Mouse (Mus musculus) ES-E14 (cell line): ENCODE results near the gene Kcnk15. TPM values are rescaled to one million over a fixed set of nuclear protein-coding genes. Genes with fewer than 3 reads are reported as not detected.
A peak's percentile ranks its signal among the peaks of the same experiment; 100 is the strongest.

Source experiments
- DNase-seq: peaks from one replicate; pipeline ENCODE4 v3.0.0-alpha.2; 2013; ENCODE audit warnings: low read depth, low spot score
- H3K27ac ChIP-seq: 2 replicates; pipeline ENCODE4 v1.5.1; 2012; ENCODE audit warnings: low read depth, mild to moderate bottlenecking, low read length, moderate library complexity, mixed read lengths; ENCODE audit not compliant: poor library complexity, insufficient read depth, severe bottlenecking
- H3K36me3 ChIP-seq: 2 replicates; pipeline ENCODE4 v1.6.1; 2012; ENCODE audit warnings: mild to moderate bottlenecking, low read length, moderate library complexity, mixed read lengths; ENCODE audit not compliant: control insufficient read depth, poor library complexity, insufficient read depth, severe bottlenecking
- H3K4me1 ChIP-seq, 2 experiments: fragments of 150-350 bp in 1 of 2; sonication (generic) in 1 of 2; 2 replicates each; pipeline ENCODE4 v1.6.1; 2012; ENCODE audit warnings: low read length in 2 of 2, mild to moderate bottlenecking in 1 of 2, mixed read lengths in 1 of 2; ENCODE audit not compliant: control insufficient read depth in 2 of 2, insufficient read depth in 2 of 2, poor library complexity in 1 of 2
- H3K4me3 ChIP-seq, 2 experiments: fragments of 150-350 bp in 1 of 2; sonication (generic) in 1 of 2; 2 replicates each; pipeline ENCODE4 v1.5.1; 2012; ENCODE audit warnings: low read length in 2 of 2, low read depth in 1 of 2, mild to moderate bottlenecking in 1 of 2, mixed read lengths in 1 of 2; ENCODE audit not compliant: insufficient read depth in 1 of 2, poor library complexity in 1 of 2, severe bottlenecking in 1 of 2
- H3K9ac ChIP-seq: 2 replicates; pipeline ENCODE4 v1.6.1; 2012; ENCODE audit warnings: low read depth, mild to moderate bottlenecking, low read length, mixed read lengths; ENCODE audit not compliant: poor library complexity, insufficient read depth, severe bottlenecking
- H3K9me3 ChIP-seq: fragments of 150-350 bp; sonication (generic); 2 replicates; pipeline ENCODE4 v1.6.1; 2012; ENCODE audit warnings: low read depth, mild to moderate bottlenecking, low read length; ENCODE audit not compliant: control insufficient read depth, insufficient read depth
- CHD2 ChIP-seq: IDR thresholded peaks from 2 replicates; pipeline ENCODE4 v1.6.1; 2014; ENCODE audit warnings: mild to moderate bottlenecking, low read depth, low read length, inconsistent platforms
- HCFC1 ChIP-seq: IDR thresholded peaks from 2 replicates; pipeline ENCODE4 v1.6.1; 2012; ENCODE audit warnings: low read length, inconsistent platforms, borderline replicate concordance; ENCODE audit not compliant: insufficient read depth
- MAFK ChIP-seq: IDR thresholded peaks from 2 replicates; pipeline ENCODE4 v1.6.1; 2014; ENCODE audit warnings: mild to moderate bottlenecking, low read depth, low read length, inconsistent platforms; ENCODE audit not compliant: insufficient read depth
- ZC3H11A ChIP-seq: IDR thresholded peaks from 2 replicates; pipeline ENCODE4 v1.6.1; 2012; ENCODE audit warnings: low read depth, mild to moderate bottlenecking, inconsistent platforms, low read length, borderline replicate concordance
- ZNF384 ChIP-seq: IDR thresholded peaks from 2 replicates; pipeline ENCODE4 v1.6.1; 2012; ENCODE audit warnings: low read depth, low read length, inconsistent platforms
- in situ Hi-C, 2 experiments: fragments of 600-800 bp; cut with MboI; formaldehyde crosslinking; loops; one replicate each; pipeline ENCODE4 v1.15.1; 2025; ENCODE audit warnings: low sequenced_read_pairs in 2 of 2, inconsistent platforms in 1 of 2; ENCODE audit not compliant: unreplicated experiment in 2 of 2
- total RNA-seq: library from RNA; depleted of rRNA; stranded (reverse); fragments of 300-350 nt; gene quantifications from 2 replicates; pipeline ENCODE4 v1.2.3, GENCODE M21; 2012

Gene Kcnk15
- total RNA-seq, 1 experiment: not detected

DNA sequence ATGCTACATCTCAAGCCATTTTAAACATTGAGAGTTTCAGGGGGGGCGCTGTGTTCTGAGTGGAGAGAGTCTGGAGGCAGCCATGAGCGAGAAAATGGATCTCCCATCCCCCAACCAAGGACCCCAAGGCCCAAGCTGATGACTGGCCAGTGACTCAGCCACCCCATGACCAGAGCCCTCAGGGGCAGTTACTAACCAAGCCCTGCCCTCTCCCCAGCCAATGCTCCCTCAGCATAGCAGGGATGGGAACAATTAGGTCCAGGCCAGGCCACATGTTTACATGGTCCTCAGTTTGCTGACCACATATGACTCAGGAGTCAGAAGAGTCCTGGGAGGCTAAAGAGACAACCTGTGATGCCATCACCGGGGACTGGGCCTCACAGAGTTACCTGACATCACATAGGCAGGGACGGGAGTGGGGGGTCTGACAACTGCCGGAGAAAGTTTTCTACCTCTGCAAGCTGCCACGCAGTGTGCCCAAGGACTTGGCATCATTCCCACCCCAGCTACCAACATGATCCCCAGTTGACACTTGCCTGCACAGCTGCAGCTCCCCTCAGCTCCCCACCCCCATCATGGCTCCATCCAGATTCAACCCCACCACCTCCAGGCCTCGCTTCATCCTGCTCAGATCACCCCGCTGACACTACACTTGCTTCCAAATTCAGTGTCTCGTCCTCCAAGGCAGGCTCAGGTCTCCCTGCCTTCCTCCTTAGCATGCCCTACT is 38.5 kb upstream of the Kcnk15 start:
- in situ Hi-C loops: no loop called here

DNA sequence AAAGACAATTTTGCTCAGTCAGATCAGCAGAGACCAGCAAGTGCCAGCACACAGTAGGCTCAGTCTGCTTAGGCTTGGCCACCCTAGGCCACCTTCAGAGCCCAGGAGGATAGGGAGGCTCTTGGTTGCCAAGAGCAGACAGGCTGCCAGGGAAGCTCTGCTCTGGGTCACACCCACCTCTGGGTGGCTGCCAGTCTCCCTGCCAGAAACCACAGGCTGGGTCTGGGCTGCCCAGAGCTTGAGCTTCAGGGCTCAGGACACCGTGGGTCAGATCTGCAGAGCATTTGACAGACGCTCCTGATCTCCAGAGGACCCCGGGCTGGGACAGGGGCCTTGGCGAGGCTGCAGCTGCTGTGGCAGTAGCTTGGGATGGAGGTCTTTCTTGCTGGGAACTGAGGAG is 32.8 kb upstream of the Kcnk15 start, which contains the start of gene Ccn5:
Ccn5 (plus strand) TSS at position 255 of the 400 bp plus-strand sequence.
- no peak within 1 kb of the TSS for H3K4me3 ChIP-seq
- in situ Hi-C loops: no loop called here
- H3K36me3 ChIP-seq: no peaks in the 10 kb centered on the region
- no peak for DNase-seq
- peaks cover 0 to 9% of the 10 kb centered on the region in 2 experiments; a peak in 2 of 4 replicates for H3K4me1 ChIP-seq
- H3K9ac ChIP-seq: no peak within 1 kb of the TSS
- H3K9me3 ChIP-seq: no peaks in the 10 kb centered on the region
- no peak for TF ChIP-seq ZC3H11A
- TF ChIP-seq MAFK: no peak
- no peak for TF ChIP-seq ZNF384
- TF ChIP-seq HCFC1: no peak
- no peak for TF ChIP-seq CHD2
- H3K27ac ChIP-seq: no peak within 1 kb of the TSS

More for the DNA sequence above, 38.5 kb upstream of the Kcnk15 start:
- Histone ChIP-seq H3K9ac (no peak overlapping the region), H3K9me3 (no peaks in the 10 kb centered on the region), H3K36me3 (no peaks in the 10 kb centered on the region), H3K27ac (no peak overlapping the region), H3K4me1 (no peaks in the 10 kb centered on the region; a peak in 1 of 4 replicates), H3K4me3 (no peak overlapping the region)
- no peak for DNase-seq
- TF ChIP-seq MAFK (no peak), ZNF384 (no peak), HCFC1 (no peak), ZC3H11A (no peak), CHD2 (no peak)

DNA sequence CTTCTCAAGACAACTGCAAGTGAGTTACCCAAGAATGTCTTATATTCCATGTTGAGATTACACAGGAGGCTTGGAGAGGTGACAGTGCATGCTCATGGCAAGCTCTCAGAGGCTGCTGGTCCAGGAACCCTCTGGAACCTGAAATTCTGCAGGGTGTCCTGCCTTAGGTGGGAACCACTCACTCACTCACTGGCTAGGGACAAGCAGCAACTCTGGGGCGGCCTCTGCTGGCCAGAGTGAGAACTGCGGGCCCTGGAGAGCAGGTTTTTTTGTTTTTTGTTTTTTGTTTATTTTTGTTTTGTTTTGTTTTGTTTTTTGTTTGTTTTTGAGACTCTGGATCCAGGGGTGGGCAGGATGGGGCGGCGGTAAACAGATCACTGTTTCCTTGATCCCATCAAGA is 30.2 kb upstream of the Kcnk15 start:
- H3K4me3 ChIP-seq: no peak overlapping the region
- DNase-seq: peak; percentile 36
- H3K36me3 ChIP-seq: no peaks in the 10 kb centered on the region
- TF ChIP-seq MAFK (no peak), ZC3H11A (no peak), CHD2 (no peak), HCFC1 (no peak), ZNF384 (no peak)
- no peaks in the 10 kb centered on the region for H3K9me3 ChIP-seq
- no peak overlapping the region for H3K27ac ChIP-seq
- in situ Hi-C loops: no loop called here
- H3K4me1 ChIP-seq: peaks cover 0 to 9% of the 10 kb centered on the region in 2 experiments; a peak in 2 of 4 replicates
- no peak overlapping the region for H3K9ac ChIP-seq

GRCm38 (mm10) chr2:163823771-163824170 is 29.7 kb upstream of the Kcnk15 start:
- Histone ChIP-seq H3K4me3 (no peak overlapping the region), H3K9me3 (no peaks in the 10 kb centered on the region), H3K36me3 (no peaks in the 10 kb centered on the region), H3K9ac (no peak overlapping the region), H3K4me1 (peaks cover 0 to 9% of the 10 kb centered on the region in 2 experiments; a peak in 2 of 4 replicates), H3K27ac (no peak overlapping the region)
- peak; percentile 19 for DNase-seq
- in situ Hi-C loops: no loop called here
- TF ChIP-seq CHD2 (no peak), HCFC1 (no peak), ZNF384 (no peak), ZC3H11A (no peak), MAFK (no peak)

GRCm38 (mm10) chr2:163825861-163826260 is 27.6 kb upstream of the Kcnk15 start:
- Histone ChIP-seq H3K9me3 (no peaks in the 10 kb centered on the region), H3K4me3 (no peak overlapping the region), H3K9ac (no peak overlapping the region), H3K4me1 (peaks cover 0 to 9% of the 10 kb centered on the region in 2 experiments; a peak in 2 of 4 replicates), H3K27ac (no peak overlapping the region), H3K36me3 (no peaks in the 10 kb centered on the region)
- no peak for TF ChIP-seq HCFC1
- TF ChIP-seq CHD2: no peak
- TF ChIP-seq ZC3H11A: no peak
- no peak for TF ChIP-seq MAFK
- TF ChIP-seq ZNF384: no peak
- no peak for DNase-seq
- in situ Hi-C loops: no loop called here
